Mouse (Mus musculus) heart, embryonic 16.5 days (tissue): ENCODE measurements at regions not wholly inside any gene's neighbourhood (a gene's known extent, or its start where the extent isn't known, plus 50 kb on each side); places are given as distances from the start of the nearest gene placed in this dataset.

Experiments
- ATAC-seq: fragments of 200-750 bp; cut with Nextera tagmentation; replicated peaks from 2 replicates; pipeline ENCODE4 v1.8.0; 2017; ENCODE audit warnings: moderate number of reproducible peaks; ENCODE audit not compliant: insufficient read depth, low FRiP score; ENCODE audit errors: extremely low read depth
- H3K27ac ChIP-seq: fragments of 300-500 bp; sonication (generic); 2 replicates; pipeline ENCODE4 v1.5.1; 2014; ENCODE audit warnings: mild to moderate bottlenecking, low read length, control low read depth, moderate library complexity
- H3K27me3 ChIP-seq: fragments of 300-500 bp; sonication (generic); 2 replicates; pipeline ENCODE4 v1.6.1; 2014; ENCODE audit warnings: low read length, mixed read lengths; ENCODE audit not compliant: control insufficient read depth, insufficient read depth
- H3K36me3 ChIP-seq: fragments of 300-500 bp; sonication (generic); 2 replicates; pipeline ENCODE4 v1.6.1; 2014; ENCODE audit not compliant: control insufficient read depth, insufficient read depth
- H3K4me1 ChIP-seq: fragments of 300-500 bp; sonication (generic); 2 replicates; pipeline ENCODE4 v1.6.1; 2014; ENCODE audit warnings: low read length, mixed read lengths; ENCODE audit not compliant: control insufficient read depth, insufficient read depth
- H3K4me2 ChIP-seq: fragments of 300-500 bp; sonication (generic); 2 replicates; pipeline ENCODE4 v1.6.1; 2014; ENCODE audit warnings: low read depth, mild to moderate bottlenecking, control low read depth, low read length
- H3K4me3 ChIP-seq: fragments of 300-500 bp; sonication (generic); 2 replicates; pipeline ENCODE4 v1.5.1; 2014; ENCODE audit warnings: mild to moderate bottlenecking, control low read depth, low read length
- H3K9ac ChIP-seq: fragments of 300-500 bp; sonication (generic); 2 replicates; pipeline ENCODE4 v1.6.1; 2014; ENCODE audit warnings: low read length, control low read depth
- H3K9me3 ChIP-seq: fragments of 300-500 bp; sonication (generic); replicated peaks from 2 replicates; pipeline ENCODE4 v1.6.1; 2016; ENCODE audit warnings: low read length; ENCODE audit not compliant: control insufficient read depth
- WGBS: fragments of 180-500 bp; shearing (Covaris S2); extraction: QIAGEN DNeasy Blood & Tissue Kit; methylation state at CpG from one replicate; pipeline ENCODE4 v1.1.7; 2014; 5-methylcytosine and 5-hydroxymethylcytosine counted together

DNA sequence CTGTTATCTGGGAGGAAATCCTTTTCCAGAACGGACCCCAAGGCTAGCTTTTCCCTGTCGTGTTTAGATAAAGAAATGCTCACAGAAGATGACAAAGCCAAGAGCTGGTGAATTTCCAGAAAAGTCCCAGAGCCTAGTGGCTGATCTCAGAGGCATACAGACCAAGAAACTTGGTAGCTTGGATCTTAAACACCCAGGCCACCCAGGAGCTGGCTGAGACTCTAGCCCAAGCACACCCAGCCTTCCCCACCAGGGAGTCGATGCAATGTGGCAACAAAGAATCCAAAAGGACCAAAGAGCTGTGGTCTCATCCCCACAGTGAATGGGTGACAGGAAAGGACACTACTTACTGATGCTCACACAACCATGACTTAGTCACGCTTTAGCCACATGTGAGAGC lies 513.8 kb downstream of the Dok5 start:
- Histone ChIP-seq H3K27ac (no peak overlapping the region), H3K27me3 (no peaks in the 10 kb centered on the region), H3K4me1 (no peaks in the 10 kb centered on the region), H3K4me3 (no peak overlapping the region), H3K9ac (no peak overlapping the region), H3K9me3 (no peaks in the 10 kb centered on the region), H3K36me3 (no peaks in the 10 kb centered on the region), H3K4me2 (no peak overlapping the region)
- no peak for ATAC-seq
- 42% methylated on average over 4 of the region's 4 CpGs for WGBS

DNA sequence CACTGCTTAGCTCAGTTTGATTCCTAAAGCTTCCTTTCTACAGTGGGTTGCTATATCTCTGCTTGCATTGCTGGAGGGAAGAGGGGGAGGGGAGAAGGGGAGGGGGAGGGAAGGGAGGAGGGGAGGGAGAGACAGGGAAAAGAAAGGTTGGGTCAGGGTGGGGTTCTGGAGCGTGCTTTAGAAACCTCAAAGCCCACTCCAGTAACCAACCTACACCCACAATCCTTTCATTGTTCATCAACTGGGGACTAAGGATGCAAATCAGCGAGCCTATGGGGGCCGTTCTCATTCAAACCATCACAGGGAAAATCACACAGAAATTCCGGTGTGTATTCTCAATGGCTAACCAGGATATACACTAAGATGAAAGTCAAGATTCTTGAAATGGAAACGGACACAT lies 510.7 kb downstream of the Dok5 start:
- Histone ChIP-seq H3K36me3 (no peaks in the 10 kb centered on the region), H3K27me3 (no peaks in the 10 kb centered on the region), H3K9me3 (no peaks in the 10 kb centered on the region), H3K27ac (no peak overlapping the region), H3K4me2 (no peak overlapping the region), H3K9ac (no peak overlapping the region), H3K4me1 (no peaks in the 10 kb centered on the region), H3K4me3 (no peak overlapping the region)
- no peak for ATAC-seq
- 76% methylated on average over 5 of the region's 5 CpGs for WGBS

DNA sequence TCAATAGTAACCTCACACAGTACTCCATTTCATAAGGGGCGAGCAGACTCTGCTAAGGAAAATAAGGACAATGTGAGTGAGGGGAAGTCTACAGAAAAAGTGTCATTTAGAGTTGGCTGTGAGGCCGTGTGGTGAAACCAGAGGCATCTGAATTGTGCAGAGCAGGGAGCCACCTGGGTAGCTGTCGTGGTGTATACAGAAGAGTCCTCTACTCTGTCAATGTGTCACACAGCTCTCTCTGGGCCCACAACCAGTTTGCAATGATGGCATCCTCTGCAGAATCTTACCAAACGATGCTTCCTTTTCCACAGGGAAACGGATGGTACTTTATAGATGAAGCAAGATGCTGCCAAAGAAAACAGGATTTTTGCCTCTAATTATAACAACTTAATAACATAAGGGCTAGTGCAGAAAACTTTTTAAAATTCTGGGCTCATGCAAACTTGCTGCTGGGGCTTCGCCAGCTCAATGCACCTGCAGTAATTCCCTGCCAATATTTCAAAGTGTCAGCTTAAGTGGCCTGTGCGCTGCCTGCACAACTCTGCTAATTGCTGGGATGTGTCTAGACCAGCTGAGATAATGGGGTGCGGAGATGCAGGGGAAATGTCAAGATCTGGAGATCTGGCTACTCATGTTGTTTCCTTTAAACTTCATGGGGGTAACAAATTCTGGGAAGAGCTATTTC lies 505.8 kb downstream of the Dok5 start:
- H3K9ac ChIP-seq: no peak overlapping the region
- no peaks in the 10 kb centered on the region for H3K4me1 ChIP-seq
- H3K27ac ChIP-seq: no peak overlapping the region
- ATAC-seq: no peak
- 61% methylated on average over 8 of the region's 8 CpGs for WGBS
- no peaks in the 10 kb centered on the region for H3K27me3 ChIP-seq
- H3K9me3 ChIP-seq: no peaks in the 10 kb centered on the region
- H3K4me3 ChIP-seq: no peak overlapping the region
- H3K4me2 ChIP-seq: no peak overlapping the region
- H3K36me3 ChIP-seq: no peaks in the 10 kb centered on the region

DNA sequence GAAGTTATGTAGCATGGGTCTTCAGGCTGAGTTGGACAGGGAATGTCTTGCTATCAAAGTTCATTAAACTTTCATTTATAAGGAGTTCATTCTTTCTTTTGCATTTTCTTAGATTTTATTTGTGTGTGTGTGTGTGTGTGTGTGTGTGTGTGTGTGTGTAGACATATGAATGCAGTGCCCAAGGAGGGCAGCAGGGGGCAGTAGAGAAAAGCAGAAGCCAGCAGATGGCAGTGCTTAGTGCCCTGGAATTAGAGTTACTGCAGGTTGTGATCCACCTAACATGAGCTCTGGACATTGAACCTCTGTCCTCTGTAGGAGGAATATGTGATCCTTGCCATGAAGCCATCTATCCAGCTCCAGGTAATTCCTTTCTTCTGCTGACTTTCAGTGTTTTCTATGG lies 501.2 kb downstream of the Dok5 start:
- Histone ChIP-seq H3K9ac (no peak overlapping the region), H3K4me2 (no peak overlapping the region), H3K27me3 (no peaks in the 10 kb centered on the region), H3K9me3 (no peaks in the 10 kb centered on the region), H3K36me3 (no peaks in the 10 kb centered on the region), H3K4me3 (no peak overlapping the region), H3K27ac (no peak overlapping the region), H3K4me1 (no peaks in the 10 kb centered on the region)
- no peak for ATAC-seq

DNA sequence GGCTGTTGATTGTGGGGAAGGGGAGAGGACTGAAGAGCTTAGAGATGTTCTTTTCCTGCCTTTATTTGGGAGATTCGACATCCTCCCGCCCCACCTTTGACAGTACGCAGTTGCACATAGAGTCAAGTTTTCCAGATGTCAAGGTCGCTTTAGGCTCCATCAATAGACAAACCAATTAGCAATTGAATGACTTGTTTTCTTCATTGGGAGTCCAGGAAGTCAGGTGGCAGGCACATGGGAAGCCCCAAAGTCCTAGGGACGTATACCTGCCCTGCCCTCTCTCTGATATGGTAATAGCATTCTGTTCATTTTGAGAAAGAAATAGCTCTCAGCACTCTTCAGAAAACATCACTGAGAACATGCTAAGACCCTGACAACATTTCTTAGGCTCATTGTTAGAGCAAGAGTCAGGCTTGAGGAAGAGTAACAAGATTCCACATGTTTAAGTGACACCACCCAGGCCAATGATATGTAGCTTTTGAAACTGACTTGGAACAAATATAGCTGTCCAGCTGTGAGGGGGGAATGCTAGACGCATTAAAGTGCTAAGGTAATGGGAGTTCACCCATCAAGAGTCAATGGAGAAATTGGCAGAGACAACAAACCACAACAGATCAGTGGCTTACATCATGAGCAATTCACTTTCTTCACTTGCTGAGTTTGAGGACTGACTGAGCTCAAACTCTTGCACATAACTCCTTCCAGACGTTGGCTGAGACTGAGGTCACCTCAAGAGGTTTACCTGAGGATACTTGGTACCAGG lies 499.9 kb downstream of the Dok5 start:
- Histone ChIP-seq H3K4me3 (no peak overlapping the region), H3K9me3 (no peaks in the 10 kb centered on the region), H3K27ac (no peak overlapping the region), H3K4me2 (no peak overlapping the region), H3K4me1 (no peaks in the 10 kb centered on the region), H3K27me3 (no peaks in the 10 kb centered on the region), H3K9ac (no peak overlapping the region), H3K36me3 (no peaks in the 10 kb centered on the region)
- WGBS: 79% methylated on average over 7 of the region's 7 CpGs
- ATAC-seq: no peak

DNA sequence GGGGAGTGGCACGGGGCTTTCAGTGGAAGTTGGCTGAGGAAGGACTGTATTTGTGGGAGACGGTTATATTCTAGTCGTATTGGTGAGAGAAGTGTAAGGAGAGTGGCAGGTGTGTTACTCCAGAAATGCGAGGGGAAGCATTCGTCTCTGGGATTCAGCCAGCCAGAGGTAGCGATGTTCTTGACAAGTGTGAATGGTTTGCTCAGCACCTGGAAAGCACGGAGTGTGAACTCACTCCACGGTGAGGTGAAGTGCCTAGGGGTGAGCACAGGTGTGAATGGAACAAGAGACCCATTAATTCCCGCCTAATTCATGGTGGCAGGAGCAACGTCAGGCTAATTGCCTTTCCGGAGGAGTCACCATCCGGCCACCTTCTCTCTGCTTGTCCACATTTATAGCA lies 498.9 kb downstream of the Dok5 start:
- Histone ChIP-seq H3K9ac (no peak overlapping the region), H3K27me3 (no peaks in the 10 kb centered on the region), H3K4me2 (no peak overlapping the region), H3K4me3 (no peak overlapping the region), H3K27ac (no peak overlapping the region), H3K36me3 (no peaks in the 10 kb centered on the region), H3K4me1 (no peaks in the 10 kb centered on the region), H3K9me3 (no peaks in the 10 kb centered on the region)
- WGBS: 68% methylated on average over 12 of the region's 12 CpGs
- no peak for ATAC-seq

DNA sequence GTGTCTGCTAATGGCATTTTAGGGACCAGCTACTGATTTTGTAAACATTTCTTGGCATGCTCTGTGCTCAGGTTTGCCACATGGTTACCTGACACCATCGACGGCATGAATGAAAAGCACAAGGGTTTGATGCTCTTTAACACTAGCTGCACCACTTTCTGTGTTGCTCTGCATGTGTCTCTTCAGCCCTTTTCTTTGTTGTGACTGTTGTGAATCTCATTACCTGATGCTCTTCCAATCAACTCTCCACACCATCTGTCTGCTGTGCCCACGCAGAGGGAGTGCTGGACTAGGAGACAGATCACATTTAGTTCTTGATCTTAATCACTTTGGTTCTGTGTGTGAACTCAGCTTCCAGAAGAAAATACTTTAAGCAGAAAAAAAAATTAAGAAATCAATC lies 496.6 kb downstream of the Dok5 start:
- 69% methylated on average over 3 of the region's 3 CpGs for WGBS
- H3K27ac ChIP-seq: no peak overlapping the region
- no peaks in the 10 kb centered on the region for H3K27me3 ChIP-seq
- no peaks in the 10 kb centered on the region for H3K4me1 ChIP-seq
- no peak overlapping the region for H3K4me2 ChIP-seq
- H3K9me3 ChIP-seq: no peaks in the 10 kb centered on the region
- H3K9ac ChIP-seq: no peak overlapping the region
- ATAC-seq: no peak
- no peaks in the 10 kb centered on the region for H3K36me3 ChIP-seq
- no peak overlapping the region for H3K4me3 ChIP-seq

DNA sequence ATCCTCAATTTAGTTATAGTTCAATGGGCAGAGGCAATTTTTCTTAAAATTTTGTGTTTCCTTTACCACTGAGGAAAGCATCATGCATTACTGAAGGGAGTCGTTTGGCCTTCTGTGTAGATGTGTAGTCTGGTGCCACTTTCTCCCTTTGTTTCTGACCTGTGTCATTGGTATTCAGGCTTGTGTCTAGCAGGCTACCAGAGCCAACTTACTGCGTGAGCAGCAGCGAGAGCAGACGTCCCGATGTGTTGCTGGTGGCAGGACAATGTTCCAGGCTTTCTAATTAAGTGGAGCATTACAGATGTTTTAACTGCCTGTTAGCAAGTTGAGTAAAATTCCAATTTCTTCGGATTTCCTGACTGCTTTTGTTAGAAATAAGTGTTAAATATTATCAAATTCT lies 482.2 kb downstream of the Dok5 start:
- Histone ChIP-seq H3K4me1 (no peaks in the 10 kb centered on the region), H3K9me3 (no peaks in the 10 kb centered on the region), H3K4me3 (no peak overlapping the region), H3K4me2 (no peak overlapping the region), H3K9ac (no peak overlapping the region), H3K27me3 (no peaks in the 10 kb centered on the region), H3K36me3 (no peaks in the 10 kb centered on the region), H3K27ac (no peak overlapping the region)
- 78% methylated on average over 6 of the region's 6 CpGs for WGBS
- ATAC-seq: no peak

DNA sequence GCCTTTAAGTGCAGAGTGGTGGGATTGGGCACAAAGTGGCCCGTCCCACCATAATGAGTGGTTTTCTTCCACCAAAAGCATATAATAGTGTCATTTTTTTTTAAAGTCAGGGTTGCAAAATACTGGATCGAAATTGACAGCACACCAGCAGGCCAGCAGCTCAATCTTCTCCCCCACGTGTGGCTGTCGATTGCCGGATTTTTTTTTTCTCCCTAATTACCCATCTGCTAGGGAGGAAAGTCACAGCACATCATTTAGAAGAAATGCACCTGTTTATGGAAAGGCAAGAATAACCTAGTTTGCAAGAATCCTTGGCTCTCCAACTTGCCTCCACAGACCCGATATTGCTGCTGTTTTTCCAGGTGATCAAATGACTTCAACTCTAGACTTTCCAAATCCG lies 464.9 kb downstream of the Dok5 start:
- no peak overlapping the region for H3K4me2 ChIP-seq
- WGBS: 73% methylated on average over 7 of the region's 7 CpGs
- no peak for ATAC-seq

More for the DNA sequence above, 464.9 kb downstream of the Dok5 start:
- Histone ChIP-seq H3K27ac (no peak overlapping the region), H3K4me1 (no peaks in the 10 kb centered on the region), H3K27me3 (no peaks in the 10 kb centered on the region), H3K4me3 (no peak overlapping the region), H3K9me3 (peaks cover 3% of the 10 kb centered on the region; the same call in 1 of the 2 replicates), H3K36me3 (no peaks in the 10 kb centered on the region), H3K9ac (no peak overlapping the region)
